Mouse (Mus musculus) lung, postnatal 0 days (tissue): ENCODE results near the gene Akr1b8. TPM values are rescaled to one million over a fixed set of nuclear protein-coding genes. Genes with fewer than 3 reads are reported as not detected.

Experiments
- ATAC-seq: fragments of 200-750 bp; cut with Nextera tagmentation; 2 replicates; pipeline ENCODE4 v1.8.0; 2017; ENCODE audit warnings: moderate library complexity
- DNase-seq: peaks from one replicate; pipeline ENCODE4 v3.0.0-alpha.2; 2016; ENCODE audit warnings: low spot score
- H3K27ac ChIP-seq: fragments of 300-500 bp; sonication (generic); 2 replicates; pipeline ENCODE4 v1.5.1; 2014; ENCODE audit warnings: antibody characterized with exemption, mild to moderate bottlenecking, low read length, mixed read lengths
- H3K27me3 ChIP-seq: fragments of 300-500 bp; sonication (generic); replicated peaks from 2 replicates; pipeline ENCODE4 v1.6.1; 2014; ENCODE audit warnings: low read length, mixed read lengths; ENCODE audit not compliant: insufficient read depth
- H3K36me3 ChIP-seq: fragments of 300-500 bp; sonication (generic); 2 replicates; pipeline ENCODE4 v1.6.1; 2014; ENCODE audit warnings: low read length, mixed read lengths; ENCODE audit not compliant: insufficient read depth
- H3K4me1 ChIP-seq: fragments of 300-500 bp; sonication (generic); 2 replicates; pipeline ENCODE4 v1.6.1; 2014; ENCODE audit warnings: antibody characterized with exemption, low read depth, low read length, mixed read lengths; ENCODE audit not compliant: insufficient read depth
- H3K4me2 ChIP-seq: fragments of 300-500 bp; sonication (generic); replicated peaks from 2 replicates; pipeline ENCODE4 v1.6.1; 2014; ENCODE audit warnings: low read depth, mild to moderate bottlenecking, low read length, moderate library complexity, mixed read lengths
- H3K4me3 ChIP-seq: fragments of 300-500 bp; sonication (generic); 2 replicates; pipeline ENCODE4 v1.5.1; 2014; ENCODE audit warnings: low read depth, low read length
- H3K9ac ChIP-seq: fragments of 300-500 bp; sonication (generic); replicated peaks from 2 replicates; pipeline ENCODE4 v1.6.1; 2014; ENCODE audit warnings: low read depth, mild to moderate bottlenecking
- H3K9me3 ChIP-seq: fragments of 300-500 bp; sonication (generic); 2 replicates; pipeline ENCODE4 v1.6.1; 2016; ENCODE audit warnings: low read length, mixed read lengths
- CTCF ChIP-seq: IDR thresholded peaks from 2 replicates; pipeline ENCODE4 v1.5.1; 2016; ENCODE audit warnings: antibody characterized with exemption, mild to moderate bottlenecking
- EP300 ChIP-seq: IDR thresholded peaks from 2 replicates; pipeline ENCODE4 v1.6.1; 2016; ENCODE audit warnings: antibody characterized with exemption, mild to moderate bottlenecking, control low read depth
- WGBS: fragments of 180-500 bp; shearing (Covaris S2); extraction: QIAGEN DNeasy Blood & Tissue Kit; methylation state at CpG from one replicate; pipeline ENCODE4 v1.1.7; 2014; 5-methylcytosine and 5-hydroxymethylcytosine counted together
- polyA plus RNA-seq: library from polyadenylated mRNA; unstranded; fragments of >200 nt; fragmentation: Nextera tagmentation; extraction: Ambion mirVana; gene quantifications from 2 replicates; pipeline ENCODE4 v1.2.1, GENCODE M21; 2015

Gene Akr1b8
- polyA plus RNA-seq, 1 experiment from 2014 or later, result 15.7 TPM

GRCm38 (mm10) chr6:34334673-34335072, 19.2 kb upstream of the Akr1b8 start:
- WGBS, result 34% methylated on average over 5 of the region's 5 CpGs
- Histone ChIP-seq H3K27me3 (no peaks in the 10 kb centered on the region), H3K4me3 (no peak overlapping the region), H3K9ac (no peak overlapping the region), H3K36me3 (no peaks in the 10 kb centered on the region), H3K4me1 (no peaks in the 10 kb centered on the region), H3K27ac (no peak overlapping the region), H3K9me3 (no peaks in the 10 kb centered on the region), H3K4me2 (no peak overlapping the region)
- peak; percentile 57 for DNase-seq
- peak; percentile 70 for ATAC-seq
- no peak for TF ChIP-seq CTCF
- TF ChIP-seq EP300, result no peak

GRCm38 (mm10) chr6:34337799-34338198, 16.1 kb upstream of the Akr1b8 start:
- no peaks in the 10 kb centered on the region for H3K4me1 ChIP-seq
- H3K4me3 ChIP-seq, result no peak overlapping the region
- H3K27ac ChIP-seq, result no peak overlapping the region
- no peaks in the 10 kb centered on the region for H3K9me3 ChIP-seq
- H3K4me2 ChIP-seq, result no peak overlapping the region
- H3K9ac ChIP-seq, result no peak overlapping the region
- H3K36me3 ChIP-seq, result no peaks in the 10 kb centered on the region
- WGBS, result 79% methylated on average over 2 of the region's 2 CpGs
- TF ChIP-seq EP300 (no peak), CTCF (no peak)
- ATAC-seq (no peak), DNase-seq (no peak)
- H3K27me3 ChIP-seq, result no peaks in the 10 kb centered on the region

DNA sequence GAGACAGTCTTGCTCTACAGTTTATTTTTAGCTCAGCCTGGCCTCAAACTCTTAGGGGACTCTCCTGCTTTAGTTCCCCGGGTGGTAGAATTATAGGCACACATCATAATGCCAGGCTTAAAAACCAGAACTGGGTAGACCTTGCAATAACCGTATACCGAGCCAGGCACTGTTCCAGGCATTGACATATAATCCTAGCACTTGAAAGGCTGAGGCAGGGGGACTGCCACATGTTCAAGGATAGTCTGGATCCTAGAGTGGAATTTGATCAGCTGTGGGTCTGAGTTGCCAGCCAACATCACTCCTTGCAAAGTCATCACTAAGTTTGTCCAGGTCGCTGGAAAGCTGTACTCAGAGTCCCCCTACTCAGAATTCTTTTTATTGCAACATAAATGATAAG, 11.9 kb upstream of the Akr1b8 start:
- Histone ChIP-seq H3K27ac (no peak overlapping the region), H3K4me2 (no peak overlapping the region), H3K9me3 (no peaks in the 10 kb centered on the region), H3K4me1 (no peaks in the 10 kb centered on the region), H3K36me3 (no peaks in the 10 kb centered on the region), H3K4me3 (no peak overlapping the region), H3K9ac (no peak overlapping the region), H3K27me3 (no peaks in the 10 kb centered on the region)
- no peak for TF ChIP-seq CTCF
- no peak for TF ChIP-seq EP300
- WGBS, result 72% methylated on average over 4 of the region's 4 CpGs
- no peak for ATAC-seq
- no peak for DNase-seq

- Histone ChIP-seq H3K9ac (no peak overlapping the region), H3K36me3 (no peaks in the 10 kb centered on the region), H3K4me3 (no peak overlapping the region), H3K4me1 (no peaks in the 10 kb centered on the region), H3K27ac (no peak overlapping the region), H3K9me3 (no peaks in the 10 kb centered on the region), H3K4me2 (no peak overlapping the region), H3K27me3 (no peaks in the 10 kb centered on the region)
- 78% methylated on average over 2 of the region's 2 CpGs for WGBS
- TF ChIP-seq CTCF, result no peak
- TF ChIP-seq EP300, result no peak
- ATAC-seq (no peak), DNase-seq (no peak)
Observed at GRCm38 (mm10) chr6:34342476-34342875, 11.4 kb upstream of the Akr1b8 start.

- no peaks in the 10 kb centered on the region for H3K27me3 ChIP-seq
- no peaks in the 10 kb centered on the region for H3K4me1 ChIP-seq
- H3K4me2 ChIP-seq, result no peak overlapping the region
- ATAC-seq (no peak), DNase-seq (no peak)
- no peaks in the 10 kb centered on the region for H3K36me3 ChIP-seq
- H3K9ac ChIP-seq, result no peak overlapping the region
- H3K4me3 ChIP-seq, result no peak overlapping the region
- WGBS, result 60% methylated on average over 6 of the region's 6 CpGs
- H3K27ac ChIP-seq, result no peak overlapping the region
- no peak for TF ChIP-seq CTCF
- no peak for TF ChIP-seq EP300
- H3K9me3 ChIP-seq, result no peaks in the 10 kb centered on the region
Observed at GRCm38 (mm10) chr6:34343426-34343825, 10.5 kb upstream of the Akr1b8 start.

DNA sequence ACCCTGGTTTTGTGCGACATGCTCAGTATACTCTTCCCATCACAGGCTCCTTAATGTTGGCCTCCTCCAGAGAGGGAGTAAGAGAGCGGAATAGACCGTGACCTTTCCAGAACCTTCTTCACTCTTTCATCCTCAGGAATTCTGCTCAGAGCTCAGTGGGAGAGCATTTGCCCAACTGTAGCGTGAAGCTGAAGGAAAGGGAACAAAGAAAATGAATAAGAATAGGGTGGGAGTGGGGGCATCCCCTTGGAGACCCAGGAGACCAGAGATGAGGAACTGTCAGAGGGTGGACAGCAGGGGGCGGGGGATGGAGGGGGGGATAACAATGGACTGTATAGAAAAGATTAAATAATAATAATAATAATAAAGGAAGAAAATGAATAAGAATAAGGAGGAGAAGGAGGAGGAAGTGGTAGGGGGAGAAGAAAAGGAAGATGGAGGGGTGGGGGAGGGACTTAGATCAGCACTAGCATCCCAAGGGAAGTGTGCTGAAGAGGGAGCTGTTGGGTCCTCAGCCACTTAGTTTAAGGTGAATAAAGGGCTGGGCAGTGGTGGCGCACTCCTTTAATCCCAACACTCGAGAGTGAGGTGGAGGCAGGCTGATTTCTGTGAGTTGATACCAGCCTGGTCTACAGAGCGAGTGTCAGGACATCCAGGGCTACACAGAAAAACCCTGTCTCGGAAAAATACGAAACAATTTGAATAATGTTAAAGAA, 9.6 kb upstream of the Akr1b8 start:
- H3K4me2 ChIP-seq, result no peak overlapping the region

More for the DNA sequence above, 9.6 kb upstream of the Akr1b8 start:
- H3K9me3 ChIP-seq, result no peaks in the 10 kb centered on the region
- H3K4me1 ChIP-seq, result no peaks in the 10 kb centered on the region
- H3K27me3 ChIP-seq, result no peaks in the 10 kb centered on the region
- 60% methylated on average over 10 of the region's 10 CpGs for WGBS
- DNase-seq (no peak), ATAC-seq (no peak)
- no peak overlapping the region for H3K4me3 ChIP-seq
- no peaks in the 10 kb centered on the region for H3K36me3 ChIP-seq
- no peak overlapping the region for H3K9ac ChIP-seq
- H3K27ac ChIP-seq, result no peak overlapping the region
- TF ChIP-seq CTCF, result no peak
- no peak for TF ChIP-seq EP300
